ENCODE assay signal across 14 mouse cellular contexts in the genomic region with DNA sequence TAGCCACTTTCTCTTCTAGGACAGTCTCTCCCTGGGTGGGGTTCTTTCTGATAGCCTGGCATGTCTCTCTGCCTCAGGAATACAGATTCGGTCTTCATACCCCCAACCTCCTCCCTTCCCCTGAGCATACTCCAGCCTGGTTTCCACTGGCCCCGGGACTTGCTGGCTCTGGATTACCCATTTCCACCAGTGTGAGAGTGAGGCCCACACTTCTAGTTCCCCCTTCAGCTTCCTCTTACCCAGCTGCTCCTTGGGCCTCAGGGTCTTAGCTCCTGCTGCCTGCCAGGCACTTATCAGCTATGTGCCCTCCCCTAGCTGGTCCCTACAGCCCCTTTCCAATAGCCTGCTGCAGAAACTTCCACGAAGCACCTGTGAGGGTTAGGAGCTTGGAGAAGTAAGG. TPM values are rescaled to one million over a fixed set of nuclear protein-coding genes. Genes with fewer than 3 reads are reported as not detected.
DNase-seq lines count a peak whose midpoint lies in the region; ATAC-seq and TF ChIP-seq lines count a peak whose summit lies in the region.
"Had no signal": no experiment of that assay in that cellular context is flagged by ENCODE, and none has a peak within 500 bp of the region (broad histone marks: within the 10 kb centered on the region; RNA-seq: fewer than 3 reads in every experiment).

TSS of gene Lrrc25 (plus strand) at position 262 of the 400 bp plus-strand sequence.

- no peaks in the 10 kb centered on the region for H3K9me3 ChIP-seq in liver, embryonic 12.5 days (replicated peaks)
- H3K9me3 ChIP-seq: embryonic facial prominence, embryonic 12.5 days had no signal

- H3K4me3 ChIP-seq in spleen, adult 2 months (ENCODE audit: extremely low read depth, insufficient read depth, insufficient read length) = peak within 1 kb of the TSS; percentile 59
- H3K4me3 ChIP-seq in liver, embryonic 12.5 days = peak within 1 kb of the TSS; percentile 10; the same call in 1 of the 2 replicates
- H3K4me3 ChIP-seq: embryonic facial prominence, embryonic 12.5 days; myocyte had no signal

- no peak for TF ChIP-seq POLR2A in spleen, adult 2 months (IDR thresholded peaks at IDR 0.05; ENCODE audit: low read depth, low read length)

- peak within 1 kb of the TSS; percentile 50 for H3K4me2 ChIP-seq in liver, embryonic 12.5 days
- H3K4me2 ChIP-seq: embryonic facial prominence, embryonic 12.5 days had no signal

- no peaks in the 10 kb centered on the region for H3K36me3 ChIP-seq in spleen, adult 2 months (ENCODE audit: control insufficient read depth, insufficient read depth, low read length)
- H3K36me3 ChIP-seq in liver, embryonic 12.5 days = no peaks in the 10 kb centered on the region
- H3K36me3 ChIP-seq in splenic B cell, adult 2 months (ENCODE audit: control insufficient read depth, insufficient read depth, low read length, poor library complexity, severe bottlenecking) = no peaks in the 10 kb centered on the region
- H3K36me3 ChIP-seq: embryonic facial prominence, embryonic 12.5 days had no signal

- no peak for ATAC-seq in liver, embryonic 12.5 days
- ATAC-seq: forebrain, embryonic 14.5 days had no signal

- peaks cover 29% of the 10 kb centered on the region; the same call in 1 of the 2 replicates for H3K4me1 ChIP-seq in spleen, adult 2 months (ENCODE audit: control insufficient read depth, insufficient read depth, insufficient read length)
- H3K4me1 ChIP-seq in liver, embryonic 12.5 days = peaks cover 86% of the 10 kb centered on the region

- peak within 1 kb of the TSS; percentile 84 for H3K27ac ChIP-seq in spleen, adult 2 months (ENCODE audit: insufficient read depth, low read length)
- H3K27ac ChIP-seq in liver, embryonic 12.5 days = peak within 1 kb of the TSS; percentile 87
- H3K27ac ChIP-seq: embryonic facial prominence, embryonic 12.5 days had no signal

- DNase-seq in heart, adult 18-20 months = peak; percentile 23 to 63
- no peak for DNase-seq in heart, postnatal 10 days
- no peak for DNase-seq in spleen, adult 2 months (ENCODE audit: low read depth in 1 of 2, low spot score in 2 of 2)
- no peak for DNase-seq in spleen, adult 12 weeks (ENCODE audit: low spot score)
- DNase-seq in splenic B cell, adult 2 months (ENCODE audit: low read depth, low spot score) = peak; percentile 45
- DNase-seq in adrenal gland, postnatal 25 days = no peak
- no peak for DNase-seq in retina, embryonic 14.5 days (ENCODE audit: low spot score)
- DNase-seq: adrenal gland, adult 8-10 months; cerebellum, adult 9-11 months; gastrocnemius, postnatal 25 days had no signal

- H3K27me3 ChIP-seq in spleen, adult 2 months (ENCODE audit: control insufficient read depth, insufficient read depth, low read length) = no peaks in the 10 kb centered on the region
- H3K27me3 ChIP-seq in liver, embryonic 12.5 days (replicated peaks) = no peaks in the 10 kb centered on the region
- H3K27me3 ChIP-seq in splenic B cell, adult 2 months (ENCODE audit: control insufficient read depth, insufficient read depth, low read length, poor library complexity, severe bottlenecking) = no peaks in the 10 kb centered on the region

- peak within 1 kb of the TSS; percentile 56; the same call in 1 of the 2 replicates for H3K9ac ChIP-seq in liver, embryonic 12.5 days
- H3K9ac ChIP-seq: embryonic facial prominence, embryonic 12.5 days had no signal

- no peak for TF ChIP-seq CTCF in spleen, adult 2 months (IDR thresholded peaks at IDR 0.05; ENCODE audit: extremely low read depth, insufficient read depth, insufficient read length, insufficient replicate concordance)

- 18% methylated on average over 3 of the region's 3 CpGs for WGBS in spleen, adult 2 months
- 22% methylated on average over 3 of the region's 3 CpGs for whole genome bisulfite sequencing in liver, embryonic 12.5 days (ENCODE audit: insufficient replicate concordance)

- intact Hi-C loops in heart, postnatal 10 days (cut with DNase I) = no loop called here

RNA-seq across cellular contexts. Expression of gene Lrrc25, which starts in this region (rescaled TPM):
- 1 to 10 TPM; 1.6 to 2.5 TPM for total RNA-seq in heart, adult 18-20 months (2021)
- 1 to 10 TPM; 1.1 to 1.6 TPM for total RNA-seq in heart, postnatal 10 days (2021)
- 41.6 and 53.1 TPM in 2 replicates for polyA plus RNA-seq in spleen, adult 2 months (2012; rRNA removed)
- 4.1 and 4.6 TPM in 2 replicates for polyA plus RNA-seq in liver, embryonic 12.5 days (2016; fragmentation: Nextera tagmentation; extraction: Ambion mirVana)
- 1.0 and 2.2 TPM in 2 replicates for total RNA-seq in adrenal gland, postnatal 25 days (2021)
- polyA plus RNA-seq: myocyte had no signal

Comparison
In these comparisons a context has a peak if more than half of its experiments do, and no peak if none do; other contexts are left out.
1. DNase-seq: peak in heart, adult 18-20 months (2 of 2) and splenic B cell, adult 2 months (single experiment); none in heart, postnatal 10 days (0 of 2), spleen, adult 2 months (0 of 2), spleen, adult 12 weeks (single experiment), adrenal gland, postnatal 25 days (single experiment) and retina, embryonic 14.5 days (single experiment).